Mouse (Mus musculus): ENCODE measurements around the gene Pdlim7.

GRCm38 (mm10) chr13:55484520-55485088 is 28.9 kb downstream of the Pdlim7 start:
- no peak for TF ChIP-seq USF2 (conservative IDR thresholded peaks at IDR 0.05; ENCODE audit: low read depth, low read length)
- no peak for TF ChIP-seq CTCF (conservative IDR thresholded peaks at IDR 0.05 in 1 of 2, IDR thresholded peaks at IDR 0.05 in 1 of 2; ENCODE audit: low read depth in 2 of 2, low read length in 2 of 2)
- TF ChIP-seq JUND (conservative IDR thresholded peaks at IDR 0.05; ENCODE audit: low read depth, low read length): no peak
- TF ChIP-seq RCOR1 (conservative IDR thresholded peaks at IDR 0.05; ENCODE audit: low read depth, low read length): no peak
- TF ChIP-seq MEF2A (IDR thresholded peaks at IDR 0.05; ENCODE audit: borderline replicate concordance, low read depth, low read length): no peak
- no peak for TF ChIP-seq POLR2A (IDR thresholded peaks at IDR 0.05; ENCODE audit: low read depth, low read length)
- TF ChIP-seq EP300 (IDR thresholded peaks at IDR 0.05; ENCODE audit: low read length): no peak

All from CH12.LX (cell line).